Mouse (Mus musculus): Measurements from ENCODE around the gene Ccdc158. TPM values are rescaled to one million over a fixed set of nuclear protein-coding genes. Genes with fewer than 3 reads are reported as not detected.

The Ccdc158 gene
- polyA plus RNA-seq, 1 experiment, result not detected

- Histone ChIP-seq H3K79me2 (ENCODE audit: control insufficient read depth, insufficient read depth) (no peaks in the 10 kb centered on the region), H3K4me3 (no peak overlapping the region), H3K27me3 (ENCODE audit: control insufficient read depth, insufficient read depth, insufficient read length) (no peaks in the 10 kb centered on the region), H3K4me2 (ENCODE audit: low read depth) (no peak overlapping the region), H3ac (ENCODE audit: control insufficient read depth, insufficient read length) (no peak overlapping the region), H3K36me3 (ENCODE audit: control insufficient read depth, insufficient read depth) (no peaks in the 10 kb centered on the region)
- TF ChIP-seq TCF12 (IDR thresholded peaks at IDR 0.05; ENCODE audit: insufficient read depth, poor library complexity, severe bottlenecking) (no peak), CEBPB (IDR thresholded peaks at IDR 0.05; ENCODE audit: insufficient read depth, poor library complexity, severe bottlenecking) (no peak), TCF3 (IDR thresholded peaks at IDR 0.05; ENCODE audit: insufficient read length, low read depth) (no peak), MAX (IDR thresholded peaks at IDR 0.05; ENCODE audit: low read depth) (no peak), SRF (IDR thresholded peaks at IDR 0.05; ENCODE audit: control insufficient read depth, insufficient read length, low read depth) (no peak)
Observed at GRCm38 (mm10) chr5:92634916-92635315, 40.2 kb downstream of the Ccdc158 start.

GRCm38 (mm10) chr5:92633526-92633925, 41.5 kb downstream of the Ccdc158 start:
- no peak overlapping the region for H3ac ChIP-seq (ENCODE audit: control insufficient read depth, insufficient read length)
- no peak overlapping the region for H3K4me2 ChIP-seq (ENCODE audit: low read depth)
- H3K27me3 ChIP-seq (ENCODE audit: control insufficient read depth, insufficient read depth, insufficient read length), result no peaks in the 10 kb centered on the region
- no peaks in the 10 kb centered on the region for H3K79me2 ChIP-seq (ENCODE audit: control insufficient read depth, insufficient read depth)
- no peak overlapping the region for H3K4me3 ChIP-seq
- TF ChIP-seq CEBPB (IDR thresholded peaks at IDR 0.05; ENCODE audit: insufficient read depth, poor library complexity, severe bottlenecking) (no peak), E2F4 (IDR thresholded peaks at IDR 0.05; ENCODE audit: insufficient read depth) (no peak), MYOG (IDR thresholded peaks at IDR 0.05; ENCODE audit: control insufficient read depth in 1 of 3, insufficient read depth in 1 of 3, insufficient read length in 2 of 3, low read depth in 2 of 3) (no peak), MAX (IDR thresholded peaks at IDR 0.05; ENCODE audit: low read depth) (no peak), MYOD1 (IDR thresholded peaks at IDR 0.05; ENCODE audit: control insufficient read depth in 1 of 3, insufficient read length in 2 of 3, low read depth in 2 of 3) (no peak), TCF12 (IDR thresholded peaks at IDR 0.05; ENCODE audit: insufficient read depth, poor library complexity, severe bottlenecking) (no peak), TCF3 (IDR thresholded peaks at IDR 0.05; ENCODE audit: insufficient read length, low read depth) (no peak)
- H3K36me3 ChIP-seq (ENCODE audit: control insufficient read depth, insufficient read depth), result no peaks in the 10 kb centered on the region

- H3K27me3 ChIP-seq (ENCODE audit: control insufficient read depth, insufficient read depth, insufficient read length), result no peaks in the 10 kb centered on the region
- H3K4me3 ChIP-seq, result no peak overlapping the region
- TF ChIP-seq TCF3 (IDR thresholded peaks at IDR 0.05; ENCODE audit: insufficient read length, low read depth) (no peak), REST (IDR thresholded peaks at IDR 0.05; ENCODE audit: insufficient read depth, insufficient read length) (no peak), TCF12 (IDR thresholded peaks at IDR 0.05; ENCODE audit: insufficient read depth, poor library complexity, severe bottlenecking) (no peak), CEBPB (IDR thresholded peaks at IDR 0.05; ENCODE audit: insufficient read depth, poor library complexity, severe bottlenecking) (no peak), MYOD1 (IDR thresholded peaks at IDR 0.05; ENCODE audit: control insufficient read depth in 1 of 3, insufficient read length in 2 of 3, low read depth in 2 of 3) (no peak), POLR2A (IDR thresholded peaks at IDR 0.05; ENCODE audit: insufficient read length, low read depth) (no peak), MYOG (IDR thresholded peaks at IDR 0.05; ENCODE audit: control insufficient read depth in 1 of 3, insufficient read depth in 1 of 3, insufficient read length in 2 of 3, low read depth in 2 of 3) (no peak), E2F4 (IDR thresholded peaks at IDR 0.05; ENCODE audit: insufficient read depth) (no peak), POLR2AphosphoS2 (IDR thresholded peaks at IDR 0.05; ENCODE audit: insufficient read length, low read depth) (no peak), MAX (IDR thresholded peaks at IDR 0.05; ENCODE audit: low read depth) (no peak)
- H3ac ChIP-seq (ENCODE audit: control insufficient read depth, insufficient read length), result no peak overlapping the region
- H3K79me2 ChIP-seq (ENCODE audit: control insufficient read depth, insufficient read depth), result no peaks in the 10 kb centered on the region
- no peaks in the 10 kb centered on the region for H3K36me3 ChIP-seq (ENCODE audit: control insufficient read depth, insufficient read depth)
- no peak overlapping the region for H3K4me2 ChIP-seq (ENCODE audit: low read depth)
Observed at GRCm38 (mm10) chr5:92627896-92628295, 47.2 kb downstream of the Ccdc158 start.

- H3K27me3 ChIP-seq (ENCODE audit: control insufficient read depth, insufficient read depth, insufficient read length), result no peaks in the 10 kb centered on the region
- no peaks in the 10 kb centered on the region for H3K36me3 ChIP-seq (ENCODE audit: control insufficient read depth, insufficient read depth)
- H3K4me3 ChIP-seq, result no peak overlapping the region
- TF ChIP-seq TCF12 (IDR thresholded peaks at IDR 0.05; ENCODE audit: insufficient read depth, poor library complexity, severe bottlenecking) (no peak), REST (IDR thresholded peaks at IDR 0.05; ENCODE audit: insufficient read depth, insufficient read length) (no peak), MAX (IDR thresholded peaks at IDR 0.05; ENCODE audit: low read depth) (no peak), MYOD1 (IDR thresholded peaks at IDR 0.05; ENCODE audit: control insufficient read depth in 1 of 3, insufficient read length in 2 of 3, low read depth in 2 of 3) (no peak), SRF (IDR thresholded peaks at IDR 0.05; ENCODE audit: control insufficient read depth, insufficient read length, low read depth) (no peak), POLR2A (IDR thresholded peaks at IDR 0.05; ENCODE audit: insufficient read length, low read depth) (no peak), POLR2AphosphoS2 (IDR thresholded peaks at IDR 0.05; ENCODE audit: insufficient read length, low read depth) (no peak), MYOG (IDR thresholded peaks at IDR 0.05; ENCODE audit: control insufficient read depth in 1 of 3, insufficient read depth in 1 of 3, insufficient read length in 2 of 3, low read depth in 2 of 3) (no peak), CEBPB (IDR thresholded peaks at IDR 0.05; ENCODE audit: insufficient read depth, poor library complexity, severe bottlenecking) (no peak), USF1 (IDR thresholded peaks at IDR 0.05; ENCODE audit: low read depth) (no peak), TCF3 (IDR thresholded peaks at IDR 0.05; ENCODE audit: insufficient read length, low read depth) (no peak), E2F4 (IDR thresholded peaks at IDR 0.05; ENCODE audit: insufficient read depth) (no peak)
- H3K79me2 ChIP-seq (ENCODE audit: control insufficient read depth, insufficient read depth), result no peaks in the 10 kb centered on the region
- no peak overlapping the region for H3K4me2 ChIP-seq (ENCODE audit: low read depth)
- no peak overlapping the region for H3ac ChIP-seq (ENCODE audit: control insufficient read depth, insufficient read length)
Observed at GRCm38 (mm10) chr5:92621883-92622282, 53.2 kb downstream of the Ccdc158 start.

- no peaks in the 10 kb centered on the region for H3K27me3 ChIP-seq (ENCODE audit: control insufficient read depth, insufficient read depth, insufficient read length)
- no peak overlapping the region for H3K4me3 ChIP-seq
- no peaks in the 10 kb centered on the region for H3K79me2 ChIP-seq (ENCODE audit: control insufficient read depth, insufficient read depth)
- no peak for TF ChIP-seq TCF3 (IDR thresholded peaks at IDR 0.05; ENCODE audit: insufficient read length, low read depth)
- no peak for TF ChIP-seq REST (IDR thresholded peaks at IDR 0.05; ENCODE audit: insufficient read depth, insufficient read length)
- no peak for TF ChIP-seq MAX (IDR thresholded peaks at IDR 0.05; ENCODE audit: low read depth)
- no peak for TF ChIP-seq CEBPB (IDR thresholded peaks at IDR 0.05; ENCODE audit: insufficient read depth, poor library complexity, severe bottlenecking)
- no peak for TF ChIP-seq MYOD1 (IDR thresholded peaks at IDR 0.05; ENCODE audit: control insufficient read depth in 1 of 3, insufficient read length in 2 of 3, low read depth in 2 of 3)
- no peak for TF ChIP-seq POLR2AphosphoS2 (IDR thresholded peaks at IDR 0.05; ENCODE audit: insufficient read length, low read depth)
- TF ChIP-seq MYOG (IDR thresholded peaks at IDR 0.05; ENCODE audit: control insufficient read depth in 1 of 3, insufficient read depth in 1 of 3, insufficient read length in 2 of 3, low read depth in 2 of 3), result no peak
- no peaks in the 10 kb centered on the region for H3K36me3 ChIP-seq (ENCODE audit: control insufficient read depth, insufficient read depth)
- H3ac ChIP-seq (ENCODE audit: control insufficient read depth, insufficient read length), result no peak overlapping the region
- H3K4me2 ChIP-seq (ENCODE audit: low read depth), result no peak overlapping the region
Observed at GRCm38 (mm10) chr5:92612756-92613155, 62.3 kb downstream of the Ccdc158 start.
